Mouse (Mus musculus): ENCODE results near the gene Psmd12. TPM values are rescaled to one million over a fixed set of nuclear protein-coding genes. Genes with fewer than 3 reads are reported as not detected.

Gene Psmd12
- polyA plus RNA-seq, 1 experiment from 2014 or later = 173 TPM

GRCm38 (mm10) chr11:107449169-107449910 lies 29.9 kb upstream of the Psmd12 start:
- Histone ChIP-seq H3K9me3 (no peaks in the 10 kb centered on the region), H3K4me3 (no peak overlapping the region), H3K4me1 (replicated peaks) (peaks cover 24% of the 10 kb centered on the region), H3K27me3 (no peaks in the 10 kb centered on the region), H3K4me2 (no peak overlapping the region), H3K27ac (replicated peaks) (no peak overlapping the region), H3K9ac (no peak overlapping the region), H3K36me3 (peaks cover 10% of the 10 kb centered on the region)
- 61% methylated on average over 17 of the region's 17 CpGs for WGBS
- ATAC-seq (ENCODE audit: low read depth) = no peak

GRCm38 (mm10) chr11:107450097-107450496 lies 29.2 kb upstream of the Psmd12 start:
- no peaks in the 10 kb centered on the region for H3K27me3 ChIP-seq
- no peaks in the 10 kb centered on the region for H3K9me3 ChIP-seq
- no peak overlapping the region for H3K27ac ChIP-seq (replicated peaks)
- WGBS = 80% methylated on average over 6 of the region's 6 CpGs
- no peak overlapping the region for H3K4me2 ChIP-seq
- peaks cover 24% of the 10 kb centered on the region for H3K4me1 ChIP-seq (replicated peaks)
- ATAC-seq (ENCODE audit: low read depth) = no peak
- no peak overlapping the region for H3K9ac ChIP-seq
- peaks cover 10% of the 10 kb centered on the region for H3K36me3 ChIP-seq
- no peak overlapping the region for H3K4me3 ChIP-seq

GRCm38 (mm10) chr11:107451106-107451505 lies 28.2 kb upstream of the Psmd12 start:
- ATAC-seq (ENCODE audit: low read depth) = no peak
- peaks cover 10% of the 10 kb centered on the region for H3K36me3 ChIP-seq
- H3K4me1 ChIP-seq (replicated peaks) = peaks cover 24% of the 10 kb centered on the region
- no peak overlapping the region for H3K4me2 ChIP-seq
- no peak overlapping the region for H3K9ac ChIP-seq
- no peaks in the 10 kb centered on the region for H3K27me3 ChIP-seq
- H3K9me3 ChIP-seq = no peaks in the 10 kb centered on the region
- no peak overlapping the region for H3K27ac ChIP-seq (replicated peaks)
- no peak overlapping the region for H3K4me3 ChIP-seq
- WGBS = 88% methylated on average over 10 of the region's 10 CpGs

GRCm38 (mm10) chr11:107452053-107452452 lies 27.2 kb upstream of the Psmd12 start:
- no peak overlapping the region for H3K9ac ChIP-seq
- no peak overlapping the region for H3K4me3 ChIP-seq
- H3K4me2 ChIP-seq = no peak overlapping the region
- H3K27me3 ChIP-seq = no peaks in the 10 kb centered on the region
- no peak overlapping the region for H3K27ac ChIP-seq (replicated peaks)
- peaks cover 20% of the 10 kb centered on the region for H3K4me1 ChIP-seq (replicated peaks)
- H3K36me3 ChIP-seq = peaks cover 10% of the 10 kb centered on the region
- 93% methylated on average over 7 of the region's 7 CpGs for WGBS
- H3K9me3 ChIP-seq = no peaks in the 10 kb centered on the region
- no peak for ATAC-seq (ENCODE audit: low read depth)

GRCm38 (mm10) chr11:107454546-107455462 lies 24.5 kb upstream of the Psmd12 start:
- no peak for ATAC-seq (ENCODE audit: low read depth)
- 0 out of 2 replicates have a peak, but pooled peaks cover 3% of the 10 kb centered on the region for H3K9me3 ChIP-seq
- H3K27me3 ChIP-seq = no peaks in the 10 kb centered on the region
- H3K36me3 ChIP-seq = peaks cover 10% of the 10 kb centered on the region
- no peak overlapping the region for H3K9ac ChIP-seq
- H3K27ac ChIP-seq (replicated peaks) = no peak overlapping the region
- 66% methylated on average over 19 of the region's 19 CpGs for WGBS
- H3K4me2 ChIP-seq = no peak overlapping the region
- H3K4me3 ChIP-seq = no peak overlapping the region
- H3K4me1 ChIP-seq (replicated peaks) = 0 out of 2 replicates have a peak, but pooled peaks cover 6% of the 10 kb centered on the region

GRCm38 (mm10) chr11:107457282-107457681 lies 22.0 kb upstream of the Psmd12 start:
- WGBS = 91% methylated on average over 3 of the region's 3 CpGs
- peaks cover 10% of the 10 kb centered on the region for H3K36me3 ChIP-seq

GRCm38 (mm10) chr11:107458286-107458685 lies 21.0 kb upstream of the Psmd12 start:
- Histone ChIP-seq H3K27me3 (no peaks in the 10 kb centered on the region), H3K27ac (replicated peaks) (no peak overlapping the region), H3K4me2 (no peak overlapping the region), H3K9ac (no peak overlapping the region), H3K4me1 (replicated peaks) (0 out of 2 replicates have a peak, but pooled peaks cover 6% of the 10 kb centered on the region), H3K36me3 (peaks cover 7% of the 10 kb centered on the region), H3K9me3 (0 out of 2 replicates have a peak, but pooled peaks cover 3% of the 10 kb centered on the region), H3K4me3 (no peak overlapping the region)
- WGBS = 82% methylated on average over 12 of the region's 12 CpGs
- ATAC-seq (ENCODE audit: low read depth) = no peak

More at GRCm38 (mm10) chr11:107457282-107457681, 22.0 kb upstream of the Psmd12 start:
- no peak for ATAC-seq (ENCODE audit: low read depth)
- Histone ChIP-seq H3K4me2 (no peak overlapping the region), H3K4me1 (replicated peaks) (0 out of 2 replicates have a peak, but pooled peaks cover 6% of the 10 kb centered on the region), H3K9ac (no peak overlapping the region), H3K9me3 (0 out of 2 replicates have a peak, but pooled peaks cover 3% of the 10 kb centered on the region), H3K27ac (replicated peaks) (no peak overlapping the region), H3K27me3 (no peaks in the 10 kb centered on the region), H3K4me3 (no peak overlapping the region)

- Histone ChIP-seq H3K4me2 (no peak overlapping the region), H3K4me3 (no peak overlapping the region), H3K27me3 (no peaks in the 10 kb centered on the region), H3K4me1 (replicated peaks) (0 out of 2 replicates have a peak, but pooled peaks cover 6% of the 10 kb centered on the region), H3K9ac (no peak overlapping the region), H3K9me3 (0 out of 2 replicates have a peak, but pooled peaks cover 3% of the 10 kb centered on the region), H3K36me3 (no peaks in the 10 kb centered on the region; the same call in 1 of the 2 replicates), H3K27ac (replicated peaks) (no peak overlapping the region)
- no peak for ATAC-seq (ENCODE audit: low read depth)
- WGBS = 90% methylated on average over 7 of the region's 7 CpGs
Measured at GRCm38 (mm10) chr11:107458986-107459385, 20.3 kb upstream of the Psmd12 start.

- Histone ChIP-seq H3K27me3 (no peaks in the 10 kb centered on the region), H3K27ac (replicated peaks) (no peak overlapping the region), H3K4me3 (no peak overlapping the region), H3K4me1 (replicated peaks) (0 out of 2 replicates have a peak, but pooled peaks cover 6% of the 10 kb centered on the region), H3K9me3 (0 out of 2 replicates have a peak, but pooled peaks cover 3% of the 10 kb centered on the region), H3K9ac (no peak overlapping the region), H3K4me2 (no peak overlapping the region), H3K36me3 (no peaks in the 10 kb centered on the region)
- 70% methylated on average over 7 of the region's 7 CpGs for WGBS
- ATAC-seq (ENCODE audit: low read depth) = no peak
Measured at GRCm38 (mm10) chr11:107459828-107460227, 19.5 kb upstream of the Psmd12 start.

GRCm38 (mm10) chr11:107462478-107462877 lies 16.8 kb upstream of the Psmd12 start:
- no peak overlapping the region for H3K4me3 ChIP-seq
- H3K27ac ChIP-seq (replicated peaks) = no peak overlapping the region
- H3K9me3 ChIP-seq = 0 out of 2 replicates have a peak, but pooled peaks cover 1% of the 10 kb centered on the region
- no peaks in the 10 kb centered on the region for H3K36me3 ChIP-seq
- H3K4me2 ChIP-seq = no peak overlapping the region
- WGBS = 94% methylated on average over 3 of the region's 3 CpGs
- H3K4me1 ChIP-seq (replicated peaks) = peaks cover 14% of the 10 kb centered on the region
- ATAC-seq (ENCODE audit: low read depth) = no peak
- no peaks in the 10 kb centered on the region for H3K27me3 ChIP-seq
- H3K9ac ChIP-seq = no peak overlapping the region

- H3K9me3 ChIP-seq = no peaks in the 10 kb centered on the region
- H3K9ac ChIP-seq = no peak overlapping the region
- H3K4me3 ChIP-seq = no peak overlapping the region
- no peaks in the 10 kb centered on the region for H3K27me3 ChIP-seq
- WGBS = 89% methylated on average over 12 of the region's 12 CpGs
- H3K4me1 ChIP-seq (replicated peaks) = peaks cover 18% of the 10 kb centered on the region
- ATAC-seq (ENCODE audit: low read depth) = no peak
- no peaks in the 10 kb centered on the region for H3K36me3 ChIP-seq
- H3K4me2 ChIP-seq = no peak overlapping the region
- no peak overlapping the region for H3K27ac ChIP-seq (replicated peaks)
Measured at GRCm38 (mm10) chr11:107463251-107463681, 16.0 kb upstream of the Psmd12 start.

- Histone ChIP-seq H3K9me3 (no peaks in the 10 kb centered on the region), H3K9ac (no peak overlapping the region), H3K4me1 (replicated peaks) (peaks cover 23% of the 10 kb centered on the region), H3K4me2 (no peak overlapping the region), H3K4me3 (no peak overlapping the region), H3K36me3 (no peaks in the 10 kb centered on the region), H3K27ac (replicated peaks) (no peak overlapping the region), H3K27me3 (no peaks in the 10 kb centered on the region)
- no peak for ATAC-seq (ENCODE audit: low read depth)
- 54% methylated on average over 6 of the region's 6 CpGs for WGBS
Measured at GRCm38 (mm10) chr11:107464141-107464540, 15.1 kb upstream of the Psmd12 start.

Data from neural tube, embryonic 13.5 days (tissue).